Mouse (Mus musculus) adrenal gland (tissue): Measurements from ENCODE around the gene Bcr.

Experiments
- intact Hi-C: fragments of 180-260 bp; cut with DNase I; formaldehyde crosslinking; loops from one replicate; pipeline ENCODE4 v1.15.1; 2025

Bcr gene

GRCm38 (mm10) chr10:75173056-75173455 lies 112.7 kb downstream of the Bcr start:
- intact Hi-C loops = no loop called here

- intact Hi-C loops = no loop called here
These were observed 113.3 kb downstream of the Bcr start for GRCm38 (mm10) chr10:75173712-75174111.

GRCm38 (mm10) chr10:75176494-75176893 lies 116.1 kb downstream of the Bcr start:
- intact Hi-C loops = no loop called here

- intact Hi-C loops = no loop called here
These were observed 118.5 kb downstream of the Bcr start for GRCm38 (mm10) chr10:75178911-75179310.

GRCm38 (mm10) chr10:75182151-75182774 lies 121.9 kb downstream of the Bcr start:
- intact Hi-C loops = loop anchor here (1.0 to 5.0 kb wide), 2 partner anchors 69 to 255 kb away; no protein-coding TSS in a partner anchor

- intact Hi-C loops = loop anchor here (5.0 kb wide), 1 partner anchor 252 kb away; no protein-coding TSS in a partner anchor
These were observed 124.4 kb downstream of the Bcr start for GRCm38 (mm10) chr10:75184826-75185225.

- intact Hi-C loops = no loop called here
These were observed 126.2 kb downstream of the Bcr start for GRCm38 (mm10) chr10:75186551-75186950.

GRCm38 (mm10) chr10:75187366-75188056 lies 127.1 kb downstream of the Bcr start:
- intact Hi-C loops = no loop called here

GRCm38 (mm10) chr10:75191647-75192046 lies 131.3 kb downstream of the Bcr start:
- intact Hi-C loops = no loop called here

- intact Hi-C loops = no loop called here
These were observed 137.4 kb downstream of the Bcr start for GRCm38 (mm10) chr10:75197817-75198216.

- intact Hi-C loops = no loop called here
These were observed 140.3 kb downstream of the Bcr start for GRCm38 (mm10) chr10:75200733-75201132.

GRCm38 (mm10) chr10:75206192-75206591 lies 145.8 kb downstream of the Bcr start:
- intact Hi-C loops = no loop called here

- intact Hi-C loops = no loop called here
These were observed 150.4 kb downstream of the Bcr start for GRCm38 (mm10) chr10:75210841-75211240.

GRCm38 (mm10) chr10:75211807-75212645 lies 151.6 kb downstream of the Bcr start, which contains the start of gene Specc1l:
Specc1l (plus strand) TSS chr10:75212073.
- intact Hi-C loops = no loop called here

- intact Hi-C loops = no loop called here
These were observed 152.6 kb downstream of the Bcr start for GRCm38 (mm10) chr10:75212981-75213380.

GRCm38 (mm10) chr10:75220722-75221121 lies 160.3 kb downstream of the Bcr start:
- intact Hi-C loops = no loop called here

- intact Hi-C loops = no loop called here
These were observed 161.7 kb downstream of the Bcr start for GRCm38 (mm10) chr10:75221936-75222610.

- intact Hi-C loops = no loop called here
These were observed 162.2 kb downstream of the Bcr start for GRCm38 (mm10) chr10:75222611-75222998.

GRCm38 (mm10) chr10:75224154-75224553 lies 163.8 kb downstream of the Bcr start:
- intact Hi-C loops = no loop called here

- intact Hi-C loops = no loop called here
These were observed 164.2 kb downstream of the Bcr start for GRCm38 (mm10) chr10:75224630-75225029.

GRCm38 (mm10) chr10:75227381-75227780 lies 167.0 kb downstream of the Bcr start:
- intact Hi-C loops = no loop called here
